Mouse (Mus musculus) G1E (cell line): Measurements from ENCODE around the gene Nrxn3. TPM values are rescaled to one million over a fixed set of nuclear protein-coding genes. Genes with fewer than 3 reads are reported as not detected.

Experiments used
- ATAC-seq: 2 replicates; pipeline ENCODE4 v1.8.0; 2016; ENCODE audit warnings: mild to moderate bottlenecking; ENCODE audit not compliant: insufficient number of reproducible peaks, poor library complexity, low FRiP score, severe bottlenecking; ENCODE audit errors: extremely low read depth
- DNase-seq: peaks from one replicate; pipeline ENCODE4 v3.0.0; 2012; ENCODE audit warnings: low spot score
- H3K27me3 ChIP-seq: 2 replicates; pipeline ENCODE4 v1.6.1; 2012; ENCODE audit warnings: mild to moderate bottlenecking, low read length, inconsistent platforms; ENCODE audit not compliant: insufficient read depth
- H3K36me3 ChIP-seq: replicated peaks from 2 replicates; pipeline ENCODE3; 2012; ENCODE audit warnings: mild to moderate bottlenecking, inconsistent platforms
- H3K4me1 ChIP-seq: 2 replicates; pipeline ENCODE4 v1.6.1; 2012; ENCODE audit warnings: low read depth, low read length, inconsistent platforms, mixed read lengths; ENCODE audit not compliant: insufficient read depth
- H3K4me3 ChIP-seq: 2 replicates; pipeline ENCODE4 v1.5.1; 2012; ENCODE audit warnings: low read depth, mild to moderate bottlenecking, inconsistent platforms, low read length, moderate library complexity, mixed read lengths
- H3K9me3 ChIP-seq: replicated peaks from 2 replicates; pipeline ENCODE4 v1.6.1; 2012; ENCODE audit warnings: inconsistent platforms
- CTCF ChIP-seq: IDR thresholded peaks from 2 replicates; pipeline ENCODE4 v1.5.1; 2012; ENCODE audit warnings: low read depth, low read length, inconsistent platforms, mixed read lengths
- GATA1 ChIP-seq: IDR thresholded peaks from 2 replicates; pipeline ENCODE4 v1.6.1; 2012; ENCODE audit warnings: borderline replicate concordance, low read length, inconsistent platforms, mixed read lengths
- GATA2 ChIP-seq: IDR thresholded peaks from 2 replicates; pipeline ENCODE4 v1.6.1; 2012; ENCODE audit warnings: low read depth, low read length, inconsistent platforms, borderline replicate concordance
- POLR2AphosphoS5 ChIP-seq: IDR thresholded peaks from 2 replicates; pipeline ENCODE4 v1.6.1; 2012; ENCODE audit warnings: low read depth, low read length, inconsistent platforms; ENCODE audit not compliant: insufficient replicate concordance
- TAL1 ChIP-seq: conservative IDR thresholded peaks from 2 replicates; pipeline ENCODE4 v1.6.1; 2012; ENCODE audit warnings: low read depth, low read length, inconsistent platforms, mixed read lengths
- polyA plus RNA-seq: library from polyadenylated mRNA; stranded (reverse); fragments of >175 nt; gene quantifications from 2 replicates; pipeline ENCODE4 v1.2.3, GENCODE M21; 2012
- total RNA-seq, 2 experiments: library from RNA; stranded (forward) in 1 of 2; stranded (reverse) in 1 of 2; fragments of 200-1000 nt in 1 of 2; fragments of >200 nt in 1 of 2; fragmentation: Nextera tagmentation in 1 of 2; gene quantifications; 2 replicates each; pipeline ENCODE4 v1.2.3; 2014 to 2017

The Nrxn3 gene
- total and polyA plus RNA-seq, 3 experiments = 0.22 TPM; not detected in 2

GRCm38 (mm10) chr12:89149455-89149854, 426.8 kb downstream of the Nrxn3 start:
- Histone ChIP-seq H3K27me3 (no peaks in the 10 kb centered on the region; the same call in 1 of the 2 replicates), H3K4me3 (no peak overlapping the region), H3K36me3 (no peaks in the 10 kb centered on the region), H3K9me3 (no peaks in the 10 kb centered on the region), H3K4me1 (no peaks in the 10 kb centered on the region)
- no peak for DNase-seq
- no peak for ATAC-seq
- TF ChIP-seq GATA1 = no peak
- no peak for TF ChIP-seq CTCF
- no peak for TF ChIP-seq POLR2AphosphoS5
- TF ChIP-seq TAL1 = no peak
- TF ChIP-seq GATA2 = no peak

GRCm38 (mm10) chr12:89156086-89156757, 433.5 kb downstream of the Nrxn3 start:
- H3K36me3 ChIP-seq = no peaks in the 10 kb centered on the region
- ATAC-seq = no peak
- no peak for TF ChIP-seq GATA2
- no peak for TF ChIP-seq TAL1
- no peak for TF ChIP-seq GATA1
- no peak for TF ChIP-seq POLR2AphosphoS5
- no peak for TF ChIP-seq CTCF
- no peak overlapping the region for H3K4me3 ChIP-seq
- H3K27me3 ChIP-seq = no peaks in the 10 kb centered on the region; the same call in 1 of the 2 replicates
- no peak for DNase-seq
- no peaks in the 10 kb centered on the region for H3K4me1 ChIP-seq
- no peaks in the 10 kb centered on the region for H3K9me3 ChIP-seq

DNA sequence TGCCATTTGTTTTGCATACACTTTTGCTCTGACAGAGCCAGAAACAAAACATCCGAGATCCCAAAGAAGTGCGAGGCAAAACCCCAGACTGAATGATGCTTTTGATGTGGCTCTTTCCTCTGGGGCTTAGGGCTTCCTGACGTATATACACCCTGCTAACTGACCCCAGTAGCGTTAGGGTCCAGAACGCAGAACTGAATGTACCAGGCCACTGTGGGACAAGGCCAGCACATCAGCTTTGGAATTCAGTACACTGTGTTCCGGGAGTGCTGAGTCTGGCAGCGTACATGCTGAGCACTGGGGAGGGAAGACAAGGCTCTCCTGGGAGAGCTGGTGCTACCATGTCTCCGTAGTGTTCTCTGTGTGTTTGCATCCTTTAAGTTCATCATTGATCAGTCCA, 436.7 kb downstream of the Nrxn3 start:
- Histone ChIP-seq H3K4me3 (no peak overlapping the region), H3K9me3 (no peaks in the 10 kb centered on the region), H3K36me3 (no peaks in the 10 kb centered on the region), H3K4me1 (no peaks in the 10 kb centered on the region), H3K27me3 (no peaks in the 10 kb centered on the region; the same call in 1 of the 2 replicates)
- TF ChIP-seq GATA2 (no peak), TAL1 (no peak), GATA1 (no peak), CTCF (no peak), POLR2AphosphoS5 (no peak)
- no peak for ATAC-seq
- DNase-seq = no peak

DNA sequence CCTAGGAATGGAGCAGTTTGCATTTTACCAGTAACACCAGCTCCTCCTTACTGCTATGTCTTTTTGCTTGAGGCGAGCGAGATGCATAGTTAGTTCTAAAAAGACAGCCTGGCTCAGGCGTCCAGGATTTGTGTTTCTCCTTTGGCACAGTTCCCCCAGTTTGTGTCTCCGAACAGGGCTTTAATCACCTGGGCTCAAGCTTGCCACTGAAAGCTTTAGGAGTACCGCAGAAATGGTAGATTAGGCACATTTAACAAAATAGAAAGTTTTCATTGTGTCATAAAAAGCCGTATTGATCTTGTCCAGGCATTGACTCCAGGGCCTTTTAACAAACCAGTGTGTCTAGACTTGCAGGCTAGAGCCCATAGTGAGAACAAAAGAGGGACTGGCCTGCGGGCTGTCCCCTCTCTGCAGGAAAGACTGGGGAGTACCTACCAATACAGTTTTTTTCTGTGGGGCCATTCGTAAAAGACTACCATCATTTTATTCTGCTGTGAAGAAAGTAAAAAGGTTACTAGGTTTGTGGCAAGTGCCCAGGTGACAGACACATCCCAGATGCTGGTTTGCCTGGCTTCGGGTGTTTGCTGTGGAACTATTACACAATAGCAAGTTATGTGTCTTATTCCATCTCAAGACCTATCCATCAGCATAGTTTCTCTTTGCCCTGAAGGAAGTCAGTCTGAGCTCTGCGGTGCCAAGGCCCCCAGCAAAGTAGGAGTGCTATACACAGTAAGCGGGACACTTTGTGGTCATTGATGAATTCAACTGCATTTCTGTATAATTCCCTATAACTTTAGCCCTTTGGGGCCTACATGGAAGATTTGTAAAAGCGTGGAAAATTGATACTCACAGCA, 451.9 kb downstream of the Nrxn3 start:
- Histone ChIP-seq H3K4me3 (no peak overlapping the region), H3K36me3 (no peaks in the 10 kb centered on the region), H3K4me1 (no peaks in the 10 kb centered on the region), H3K9me3 (no peaks in the 10 kb centered on the region), H3K27me3 (0 out of 2 replicates have a peak, but pooled peaks cover 3% of the 10 kb centered on the region)
- ATAC-seq (no peak), DNase-seq (no peak)
- TF ChIP-seq POLR2AphosphoS5 (no peak), GATA1 (no peak), GATA2 (no peak), CTCF (no peak), TAL1 (no peak)

GRCm38 (mm10) chr12:89179970-89180666, 457.4 kb downstream of the Nrxn3 start:
- no peak for ATAC-seq
- TF ChIP-seq CTCF = no peak
- TF ChIP-seq TAL1 = no peak
- no peak for TF ChIP-seq POLR2AphosphoS5
- no peak for TF ChIP-seq GATA2
- TF ChIP-seq GATA1 = no peak
- no peak overlapping the region for H3K4me3 ChIP-seq
- no peaks in the 10 kb centered on the region for H3K9me3 ChIP-seq
- no peak for DNase-seq
- no peaks in the 10 kb centered on the region for H3K36me3 ChIP-seq
- H3K4me1 ChIP-seq = no peaks in the 10 kb centered on the region
- 0 out of 2 replicates have a peak, but pooled peaks cover 3% of the 10 kb centered on the region for H3K27me3 ChIP-seq
